ENCODE assay signal across 18 mouse cellular contexts in genomic region chr14:79856245-79856644, GRCm38 (mm10).
DNase-seq lines count a peak whose midpoint lies in the region; ATAC-seq and TF ChIP-seq lines count a peak whose summit lies in the region.
"Had no signal": no experiment of that assay in that cellular context is flagged by ENCODE, and none has a peak within 500 bp of the region (broad histone marks: within the 10 kb centered on the region; RNA-seq: fewer than 3 reads in every experiment).

No protein-coding gene starts in this region.

- H3K9ac ChIP-seq in CH12.LX (ENCODE audit: insufficient read depth, low read depth), result no peak overlapping the region
- H3K9ac ChIP-seq in forebrain, embryonic 15.5 days (replicated peaks), result no peak overlapping the region

- no peak for TF ChIP-seq RAD21 in CH12.LX (IDR thresholded peaks at IDR 0.05; ENCODE audit: low read depth, low read length)

- peaks cover 0 to 5% of the 10 kb centered on the region in 2 experiments for H3K36me3 ChIP-seq in CH12.LX (replicated peaks in 1 of 2; ENCODE audit: control insufficient read depth in 1 of 2, insufficient read depth in 1 of 2, low read length in 1 of 2)
- H3K36me3 ChIP-seq in forebrain, embryonic 15.5 days, result no peaks in the 10 kb centered on the region
- H3K36me3 ChIP-seq: G1E had no signal

- H3K79me2 ChIP-seq in CH12.LX (replicated peaks; ENCODE audit: control insufficient read depth, extremely low read depth, insufficient read depth, poor library complexity, severe bottlenecking), result 0 out of 2 replicates have a peak, but pooled peaks cover 3% of the 10 kb centered on the region

- TF ChIP-seq CTCF in CH12.LX (conservative IDR thresholded peaks at IDR 0.05 in 1 of 2, IDR thresholded peaks at IDR 0.05 in 1 of 2; ENCODE audit: low read depth in 2 of 2, low read length in 2 of 2), result no peak

- peak overlapping the region; percentile 93 for H3K4me2 ChIP-seq in CH12.LX (ENCODE audit: insufficient read depth, low read depth, poor library complexity, severe bottlenecking)
- H3K4me2 ChIP-seq in forebrain, embryonic 15.5 days (replicated peaks), result no peak overlapping the region

- no peak for DNase-seq in CH12.LX (ENCODE audit: extremely low read depth)
- DNase-seq: adrenal gland, adult 2 months; adrenal gland, adult 8-10 months; adrenal gland, postnatal 10 days; adrenal gland, postnatal 14 days; adrenal gland, postnatal 25 days; adrenal gland, postnatal 36 days; B cell, adult 2 months; cerebellum, adult 11 months; cerebellum, adult 11-12 months; cerebellum, adult 18-20 months; cerebellum, adult 2 months; cerebellum, adult 8-10 months had no signal

- H3K4me1 ChIP-seq in CH12.LX (ENCODE audit: control insufficient read depth in 1 of 2, insufficient read depth in 2 of 2), result peaks cover 8 to 38% of the 10 kb centered on the region in 2 experiments
- H3K4me1 ChIP-seq in forebrain, embryonic 15.5 days, result peaks cover 13% of the 10 kb centered on the region

- TF ChIP-seq EP300 in CH12.LX (IDR thresholded peaks at IDR 0.05; ENCODE audit: low read length), result peak; percentile 51

- ATAC-seq in forebrain, embryonic 15.5 days (replicated peaks), result no peak
- ATAC-seq: activated CD4-positive, CD25-positive, alpha-beta regulatory T cell, adult 4 months; CD4-positive, CD25-positive, alpha-beta regulatory T cell, adult 4 months; Patski had no signal

- no peaks in the 10 kb centered on the region for H3K27me3 ChIP-seq in CH12.LX (replicated peaks)
- no peaks in the 10 kb centered on the region for H3K27me3 ChIP-seq in forebrain, embryonic 15.5 days

- WGBS in forebrain, embryonic 15.5 days, result 90% methylated on average over 7 of the region's 7 CpGs

- H3K9me3 ChIP-seq in CH12.LX (replicated peaks; ENCODE audit: low read length), result no peaks in the 10 kb centered on the region
- no peaks in the 10 kb centered on the region for H3K9me3 ChIP-seq in forebrain, embryonic 15.5 days

- in situ Hi-C loops in CH12.LX (cut with MboI; ENCODE audit: low pct_ligation_motif_present, low pct_unique_long_range_greater_than_20kb, low sequenced_read_pairs), result loop anchor here (10.0 kb wide), 1 partner anchor 49 kb away; no protein-coding TSS in a partner anchor

- dilution Hi-C loops in CH12.LX (cut with MboI; ENCODE audit: extremely low pct_ligation_motif_present, extremely low pct_unique_long_range_greater_than_20kb, low sequenced_read_pairs), result no loop called here

- TF ChIP-seq POLR2A in CH12.LX (IDR thresholded peaks at IDR 0.05; ENCODE audit: low read depth, low read length), result no peak

- no peak overlapping the region for H3K27ac ChIP-seq in CH12.LX (ENCODE audit: insufficient read depth, low read depth)
- H3K27ac ChIP-seq in forebrain, embryonic 15.5 days (replicated peaks), result no peak overlapping the region

- H3K4me3 ChIP-seq in CH12.LX (replicated peaks in 1 of 3; ENCODE audit: low read depth in 2 of 3, low read length in 2 of 3, poor library complexity in 1 of 3), result no peak overlapping the region
- H3K4me3 ChIP-seq in forebrain, embryonic 15.5 days, result no peak overlapping the region

TF ChIP-seq in CH12.LX, 34 proteins besides CTCF, POLR2A, EP300 and RAD21:
- no peak for TF ChIP-seq MXI1 (IDR thresholded peaks at IDR 0.05; ENCODE audit: low read depth, low read length)
- no peak for TF ChIP-seq MAX (IDR thresholded peaks at IDR 0.05; ENCODE audit: low read length)
- no peak for TF ChIP-seq HCFC1 (IDR thresholded peaks at IDR 0.05; ENCODE audit: low read depth, low read length)
- no peak for TF ChIP-seq ELF1 (IDR thresholded peaks at IDR 0.05; ENCODE audit: low read depth, low read length)
- no peak for TF ChIP-seq ZMIZ1 (IDR thresholded peaks at IDR 0.05; ENCODE audit: low read depth, low read length)
- TF ChIP-seq MAZ (IDR thresholded peaks at IDR 0.05; ENCODE audit: low read depth, low read length), result peak; percentile 45; the same call in 1 of the 2 replicates
- no peak for TF ChIP-seq NRF1 (IDR thresholded peaks at IDR 0.05; ENCODE audit: low read depth, low read length)
- TF ChIP-seq JUND (conservative IDR thresholded peaks at IDR 0.05; ENCODE audit: low read depth, low read length), result no peak
- TF ChIP-seq RCOR1 (conservative IDR thresholded peaks at IDR 0.05; ENCODE audit: low read depth, low read length), result no peak
- no peak for TF ChIP-seq UBTF (IDR thresholded peaks at IDR 0.05; ENCODE audit: low read depth, low read length)
- TF ChIP-seq PAX5 (IDR thresholded peaks at IDR 0.05; ENCODE audit: low read length), result no peak
- no peak for TF ChIP-seq MAFK (IDR thresholded peaks at IDR 0.05; ENCODE audit: insufficient replicate concordance, low read length)
- 0 out of 2 replicates have a peak, but pooled peaks have one; percentile 39 for TF ChIP-seq KAT2A (IDR thresholded peaks at IDR 0.05; ENCODE audit: insufficient replicate concordance, low read length)
- peak; percentile 55 for TF ChIP-seq IRF4 (IDR thresholded peaks at IDR 0.05; ENCODE audit: low read depth, low read length)
- peak; percentile 42; the same call in 1 of the 2 replicates for TF ChIP-seq BHLHE40 (IDR thresholded peaks at IDR 0.05; ENCODE audit: low read depth, low read length)
- TF ChIP-seq ETS1 (conservative IDR thresholded peaks at IDR 0.05; ENCODE audit: low read depth, low read length), result peak; percentile 42
- TF ChIP-seq ZKSCAN1 (IDR thresholded peaks at IDR 0.05; ENCODE audit: borderline replicate concordance, low read depth, low read length), result no peak
- peak; percentile 6; the same call in 1 of the 2 replicates for TF ChIP-seq SMC3 (IDR thresholded peaks at IDR 0.05; ENCODE audit: low read depth, low read length)
- TF ChIP-seq POLR2AphosphoS2 (IDR thresholded peaks at IDR 0.05; ENCODE audit: low read depth, low read length), result no peak
- peak; percentile 46; the same call in 1 of the 2 replicates for TF ChIP-seq MEF2A (IDR thresholded peaks at IDR 0.05; ENCODE audit: borderline replicate concordance, low read depth, low read length)
- TF ChIP-seq MYC (IDR thresholded peaks at IDR 0.05; ENCODE audit: low read depth, low read length), result no peak
- no peak for TF ChIP-seq TBP (conservative IDR thresholded peaks at IDR 0.05; ENCODE audit: low read depth, low read length)
- TF ChIP-seq TCF12 (IDR thresholded peaks at IDR 0.05; ENCODE audit: low read depth, low read length), result no peak
- no peak for TF ChIP-seq USF2 (conservative IDR thresholded peaks at IDR 0.05; ENCODE audit: low read depth, low read length)
- TF ChIP-seq USF1 (IDR thresholded peaks at IDR 0.05; ENCODE audit: low read depth, low read length), result no peak
- TF ChIP-seq JUN (IDR thresholded peaks at IDR 0.05; ENCODE audit: insufficient read depth, low read depth, low read length), result no peak
- TF ChIP-seq CHD2 (IDR thresholded peaks at IDR 0.05; ENCODE audit: low read length), result no peak
- TF ChIP-seq NELFE (IDR thresholded peaks at IDR 0.05; ENCODE audit: low read depth, low read length), result no peak
- no peak for TF ChIP-seq CHD1 (IDR thresholded peaks at IDR 0.05; ENCODE audit: low read depth, low read length)
- TF ChIP-seq E2F4 (IDR thresholded peaks at IDR 0.05; ENCODE audit: insufficient replicate concordance, low read depth, low read length), result no peak
TF ChIP-seq in CH12.LX: peak in this region for 7.
